Mouse (Mus musculus): ENCODE data around the gene Tmem229a.

Gene Tmem229a

DNA sequence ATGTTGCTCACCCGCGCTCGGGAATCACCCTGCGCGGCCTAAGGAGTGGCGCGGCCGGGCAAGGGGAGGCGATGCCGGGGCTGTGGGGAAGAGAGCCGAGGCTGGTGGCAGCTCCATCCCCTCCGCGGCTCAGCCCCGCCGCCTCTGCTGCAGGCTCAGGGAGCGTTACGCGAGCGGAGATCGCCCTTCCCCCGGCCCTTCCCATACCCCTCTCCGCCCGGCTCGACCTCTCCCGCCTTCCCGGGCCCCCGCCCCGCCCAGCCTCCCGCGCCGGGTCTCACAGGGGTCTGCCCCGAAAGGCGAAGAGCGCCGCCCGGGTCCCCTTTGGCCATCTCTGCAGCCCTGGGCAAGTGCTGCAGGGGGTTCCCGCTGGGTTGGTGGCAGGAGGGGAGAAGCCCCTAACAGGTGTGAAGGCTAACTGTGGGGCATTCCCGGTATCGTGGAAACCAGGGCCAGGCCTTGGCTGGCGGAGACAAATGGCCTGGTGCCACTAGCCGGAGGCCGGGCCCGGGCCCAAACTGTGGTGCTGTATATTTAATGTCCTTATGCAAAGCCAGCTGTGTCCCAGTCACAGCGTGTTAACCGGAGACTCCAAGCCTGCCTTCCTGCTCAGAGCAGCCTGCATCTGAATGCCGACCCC is at the start of gene Tmem229a:
Tmem229a (minus strand) TSS at position 352 of the 640 bp plus-strand sequence.
- in situ Hi-C loops (cut with MboI; ENCODE audit: low pct_unique_long_range_greater_than_20kb in 1 of 2, low sequenced_read_pairs in 2 of 2, unreplicated experiment in 1 of 2) = no loop called here

GRCm38 (mm10) chr6:24993754-24994153 is 37.7 kb upstream of the Tmem229a start:
- in situ Hi-C loops (cut with MboI; ENCODE audit: low pct_unique_long_range_greater_than_20kb in 1 of 2, low sequenced_read_pairs in 2 of 2, unreplicated experiment in 1 of 2) = no loop called here

- in situ Hi-C loops (cut with MboI; ENCODE audit: low pct_unique_long_range_greater_than_20kb in 1 of 2, low sequenced_read_pairs in 2 of 2, unreplicated experiment in 1 of 2) = no loop called here
These were observed 33.7 kb upstream of the Tmem229a start for GRCm38 (mm10) chr6:24989836-24990235.

DNA sequence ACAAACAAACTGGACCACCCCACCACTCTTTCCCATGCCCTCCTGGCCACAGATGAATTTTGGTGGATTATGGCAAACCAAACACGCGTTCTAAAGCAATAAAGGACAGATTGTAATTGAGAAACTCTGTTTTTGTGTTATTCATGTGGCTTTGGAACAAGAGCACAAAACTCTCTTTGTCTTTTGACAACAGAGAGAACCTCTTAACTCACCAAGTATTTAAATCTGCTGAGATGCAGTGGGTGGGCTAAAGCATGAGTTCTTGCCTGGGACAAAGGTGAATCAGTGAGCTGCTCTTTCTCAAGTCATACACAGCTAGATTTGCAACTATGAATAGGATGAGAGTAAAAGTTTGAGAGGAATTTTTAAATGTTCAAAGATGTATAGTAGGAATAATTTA is 20.1 kb upstream of the Tmem229a start:
- in situ Hi-C loops (cut with MboI; ENCODE audit: low pct_unique_long_range_greater_than_20kb in 1 of 2, low sequenced_read_pairs in 2 of 2, unreplicated experiment in 1 of 2) = no loop called here

GRCm38 (mm10) chr6:24968471-24969223 is 12.6 kb upstream of the Tmem229a start:
- in situ Hi-C loops (cut with MboI; ENCODE audit: low pct_unique_long_range_greater_than_20kb in 1 of 2, low sequenced_read_pairs in 2 of 2, unreplicated experiment in 1 of 2) = no loop called here

DNA sequence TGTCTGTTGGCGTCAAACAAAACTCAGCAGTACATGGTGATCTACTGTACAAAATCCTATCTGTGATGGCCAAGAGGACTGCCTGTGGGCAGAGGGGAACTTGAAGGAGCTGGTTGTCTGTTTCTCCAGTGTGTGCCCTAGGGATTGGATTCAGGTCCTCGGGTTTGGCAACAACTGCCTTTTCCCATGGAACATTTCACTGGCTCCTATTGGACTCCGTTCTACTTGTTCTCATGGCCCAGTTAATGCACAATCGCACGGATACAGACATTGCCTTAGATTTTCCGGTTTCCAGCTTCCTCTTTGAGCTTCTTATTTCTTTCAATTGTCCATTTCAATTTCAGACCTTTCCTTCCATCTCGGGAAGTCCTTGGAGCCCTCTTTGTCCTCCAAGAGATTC is 11.6 kb upstream of the Tmem229a start:
- in situ Hi-C loops (cut with MboI; ENCODE audit: low pct_unique_long_range_greater_than_20kb in 1 of 2, low sequenced_read_pairs in 2 of 2, unreplicated experiment in 1 of 2) = no loop called here

- in situ Hi-C loops (cut with MboI; ENCODE audit: low pct_unique_long_range_greater_than_20kb in 1 of 2, low sequenced_read_pairs in 2 of 2, unreplicated experiment in 1 of 2) = no loop called here
These were observed 10.0 kb upstream of the Tmem229a start for GRCm38 (mm10) chr6:24966010-24966682.

- in situ Hi-C loops (cut with MboI; ENCODE audit: low pct_unique_long_range_greater_than_20kb in 1 of 2, low sequenced_read_pairs in 2 of 2, unreplicated experiment in 1 of 2) = no loop called here
These were observed 7.7 kb upstream of the Tmem229a start for GRCm38 (mm10) chr6:24963754-24964153.

- in situ Hi-C loops (cut with MboI; ENCODE audit: low pct_unique_long_range_greater_than_20kb in 1 of 2, low sequenced_read_pairs in 2 of 2, unreplicated experiment in 1 of 2) = no loop called here
These were observed 483 bp upstream of the Tmem229a start for GRCm38 (mm10) chr6:24956586-24956973.

DNA sequence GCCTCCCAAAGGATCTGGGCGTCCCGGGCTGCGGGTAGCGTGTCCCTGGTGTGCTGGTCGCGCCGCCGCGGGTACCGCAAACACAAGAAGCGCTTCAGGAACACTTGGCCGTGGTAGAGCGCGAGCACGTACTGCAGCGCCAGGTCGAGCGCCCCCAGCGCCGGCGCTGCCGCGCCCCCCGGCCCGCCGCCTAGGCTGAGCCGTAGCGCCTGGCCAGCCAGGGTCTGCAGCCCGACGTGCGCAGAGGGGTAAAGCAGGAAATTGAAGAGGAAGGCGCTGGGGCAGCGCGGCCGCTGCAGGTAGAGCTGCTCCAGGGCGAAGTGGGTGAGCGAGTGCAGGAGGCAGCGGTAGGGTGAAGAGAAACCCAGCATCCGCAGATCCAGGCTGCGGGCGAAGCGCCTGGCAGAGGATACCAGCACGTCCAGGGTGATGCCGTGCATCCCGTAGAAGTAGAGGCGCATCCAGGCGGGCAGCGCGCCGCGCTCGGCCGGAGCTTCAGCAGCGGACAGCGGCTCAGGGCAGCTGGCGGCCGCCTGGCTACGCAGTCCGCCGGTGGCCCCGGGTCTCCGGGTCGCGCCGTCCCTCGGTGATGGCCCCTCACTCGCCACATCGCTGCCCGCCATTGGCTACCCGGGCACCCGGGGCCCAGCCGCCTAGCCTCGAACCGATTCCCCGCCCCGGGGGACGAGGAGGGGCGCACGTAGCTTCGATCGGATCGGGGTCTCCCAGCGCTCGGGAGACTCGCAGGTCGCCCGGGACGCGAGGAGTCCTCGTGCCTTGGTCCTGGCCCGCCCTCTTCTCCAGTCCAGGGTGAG is 759 bp downstream of the Tmem229a start:
- in situ Hi-C loops (cut with MboI; ENCODE audit: low pct_unique_long_range_greater_than_20kb in 1 of 2, low sequenced_read_pairs in 2 of 2, unreplicated experiment in 1 of 2) = no loop called here

DNA sequence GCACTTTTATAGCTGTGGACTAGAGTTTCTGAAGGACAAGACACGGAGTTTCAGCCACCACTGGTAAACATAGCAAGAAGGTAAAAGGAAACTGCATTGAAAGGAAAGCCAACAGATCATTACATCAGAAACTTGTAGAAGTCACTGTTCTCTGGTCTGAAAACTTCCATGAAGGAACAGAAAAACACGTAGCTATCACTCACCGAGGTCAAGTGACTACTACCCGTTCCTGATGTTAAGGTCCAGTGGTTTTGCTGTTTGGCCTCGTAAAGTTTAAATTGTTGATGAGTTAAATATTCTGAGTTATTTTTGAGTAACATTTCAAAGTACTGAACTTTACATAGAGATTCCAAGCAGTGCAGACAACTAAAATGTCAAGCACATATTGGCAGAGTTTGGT is 2.0 kb downstream of the Tmem229a start:
- in situ Hi-C loops (cut with MboI; ENCODE audit: low pct_unique_long_range_greater_than_20kb in 1 of 2, low sequenced_read_pairs in 2 of 2, unreplicated experiment in 1 of 2) = no loop called here

DNA sequence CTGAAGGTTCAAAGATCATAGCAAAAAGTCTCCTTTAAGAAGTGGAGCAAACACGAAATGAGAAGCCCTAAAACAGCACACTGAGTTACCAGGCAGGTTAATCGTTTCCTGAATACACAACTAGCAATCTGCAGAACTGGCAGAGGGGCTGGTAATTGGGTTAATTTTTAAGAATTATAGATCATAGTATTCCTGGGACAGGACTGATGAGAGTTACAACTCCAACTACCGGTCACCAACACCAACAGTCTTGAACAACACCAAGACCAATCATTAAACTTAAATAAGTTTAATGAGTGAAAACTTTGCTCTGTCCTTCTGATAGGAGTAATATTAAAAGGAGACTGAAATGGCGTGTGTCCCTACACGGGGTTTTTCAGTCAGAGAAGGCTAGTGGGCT is 3.8 kb downstream of the Tmem229a start:
- in situ Hi-C loops (cut with MboI; ENCODE audit: low pct_unique_long_range_greater_than_20kb in 1 of 2, low sequenced_read_pairs in 2 of 2, unreplicated experiment in 1 of 2) = no loop called here

- in situ Hi-C loops (cut with MboI; ENCODE audit: low pct_unique_long_range_greater_than_20kb in 1 of 2, low sequenced_read_pairs in 2 of 2, unreplicated experiment in 1 of 2) = no loop called here
These were observed 5.4 kb downstream of the Tmem229a start for GRCm38 (mm10) chr6:24950669-24951068.

DNA sequence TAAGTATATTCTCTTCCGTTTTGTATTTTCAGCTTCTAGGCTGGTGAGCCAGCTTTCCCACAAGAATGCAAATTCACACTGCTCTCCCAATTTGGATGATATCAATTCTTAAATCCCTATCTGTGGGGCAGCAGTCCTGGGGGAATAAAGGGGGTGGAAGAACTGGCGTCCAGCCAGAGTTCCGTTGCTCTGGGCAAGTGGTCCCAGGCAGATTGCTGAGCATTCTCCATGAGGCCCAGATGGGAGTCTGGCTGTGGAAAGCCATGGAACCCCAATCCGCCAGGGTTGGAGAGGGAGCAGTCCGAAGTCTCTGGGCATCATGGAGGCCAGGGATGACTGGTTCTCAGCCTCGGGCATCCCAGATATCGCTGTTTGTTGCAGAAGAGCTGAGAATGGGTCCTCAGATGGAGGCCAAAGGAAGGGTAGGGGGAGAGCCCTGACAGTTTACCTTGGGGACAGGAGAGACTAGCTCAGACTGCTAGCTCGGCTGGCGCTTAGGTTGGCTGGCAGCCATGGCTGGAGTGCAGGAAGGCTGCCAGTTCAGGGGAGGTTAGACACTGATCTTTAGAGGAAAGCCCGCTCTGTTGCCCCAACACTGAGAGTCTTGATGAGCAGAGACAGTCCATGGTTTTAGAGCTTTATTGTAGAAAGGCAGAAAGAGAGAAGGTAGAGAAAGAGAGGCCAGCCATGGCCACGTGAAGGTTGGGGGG is 30.9 kb downstream of the Tmem229a start:
- in situ Hi-C loops (cut with MboI; ENCODE audit: low pct_unique_long_range_greater_than_20kb in 1 of 2, low sequenced_read_pairs in 2 of 2, unreplicated experiment in 1 of 2) = no loop called here

DNA sequence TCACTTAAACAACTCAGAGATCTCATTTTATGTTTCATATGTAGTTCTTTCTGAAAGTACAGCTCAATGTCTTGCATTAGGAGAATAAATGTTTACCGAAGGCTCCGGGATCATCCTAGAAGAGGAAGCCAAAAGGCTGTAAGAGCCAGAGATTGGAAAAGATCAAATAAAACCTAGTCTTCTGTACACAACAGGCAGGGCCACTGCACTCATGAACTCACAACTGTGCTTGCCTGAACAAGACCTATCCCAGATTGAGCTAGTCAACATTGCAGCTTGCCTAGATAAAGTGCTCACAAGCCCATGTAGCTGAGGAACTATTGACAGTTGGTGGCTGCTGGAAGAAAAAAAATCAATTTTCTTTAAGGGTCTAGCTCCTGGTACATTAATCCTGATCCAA is 42.5 kb downstream of the Tmem229a start:
- in situ Hi-C loops (cut with MboI; ENCODE audit: low pct_unique_long_range_greater_than_20kb in 1 of 2, low sequenced_read_pairs in 2 of 2, unreplicated experiment in 1 of 2) = no loop called here

DNA sequence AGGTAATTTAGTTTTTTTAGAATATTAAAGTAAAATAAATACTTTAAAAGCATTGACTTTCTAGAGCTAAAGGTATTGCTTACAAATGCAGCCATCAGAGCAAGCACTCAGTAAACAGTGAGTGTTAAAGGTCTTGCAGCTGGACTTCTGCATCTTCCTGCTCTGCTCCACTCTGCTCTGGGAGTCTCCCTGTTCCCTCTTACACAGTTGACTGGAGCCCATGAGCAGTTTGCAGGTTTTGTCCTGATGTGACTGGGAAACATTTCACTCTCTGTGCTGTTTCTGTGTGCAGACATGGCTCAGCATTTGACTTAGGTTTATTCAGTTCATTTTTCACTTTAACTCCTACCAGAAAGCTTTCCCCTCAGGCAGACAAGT is 45.4 kb downstream of the Tmem229a start:
- in situ Hi-C loops (cut with MboI; ENCODE audit: low pct_unique_long_range_greater_than_20kb in 1 of 2, low sequenced_read_pairs in 2 of 2, unreplicated experiment in 1 of 2) = no loop called here

- in situ Hi-C loops (cut with MboI; ENCODE audit: low pct_unique_long_range_greater_than_20kb in 1 of 2, low sequenced_read_pairs in 2 of 2, unreplicated experiment in 1 of 2) = no loop called here
These were observed 45.9 kb downstream of the Tmem229a start for GRCm38 (mm10) chr6:24910016-24910727.

- in situ Hi-C loops (cut with MboI; ENCODE audit: low pct_unique_long_range_greater_than_20kb in 1 of 2, low sequenced_read_pairs in 2 of 2, unreplicated experiment in 1 of 2) = no loop called here
These were observed 48.3 kb downstream of the Tmem229a start for GRCm38 (mm10) chr6:24907824-24908223.

Data from mouse embryonic stem cell (cell line).